Mouse (Mus musculus) forebrain, embryonic 16.5 days (tissue): ENCODE measurements around the gene Rab15. TPM values are rescaled to one million over a fixed set of nuclear protein-coding genes. Genes with fewer than 3 reads are reported as not detected.

Source experiments
- ATAC-seq: fragments of 200-750 bp; cut with Nextera tagmentation; 2 replicates; pipeline ENCODE4 v1.8.0; 2017; ENCODE audit warnings: mild to moderate bottlenecking, moderate library complexity
- H3K27ac ChIP-seq: fragments of 300-500 bp; sonication (generic); 2 replicates; pipeline ENCODE4 v1.5.1; 2014; ENCODE audit warnings: low read length, control low read depth
- H3K27me3 ChIP-seq: fragments of 300-500 bp; sonication (generic); replicated peaks from 2 replicates; pipeline ENCODE4 v1.6.1; 2014; ENCODE audit warnings: low read length; ENCODE audit not compliant: control insufficient read depth, insufficient read depth
- H3K36me3 ChIP-seq: fragments of 300-500 bp; sonication (generic); 2 replicates; pipeline ENCODE4 v1.6.1; 2014; ENCODE audit not compliant: control insufficient read depth, insufficient read depth
- H3K4me1 ChIP-seq: fragments of 300-500 bp; sonication (generic); replicated peaks from 2 replicates; pipeline ENCODE4 v1.6.1; 2014; ENCODE audit warnings: low read length; ENCODE audit not compliant: control insufficient read depth, insufficient read depth
- H3K4me2 ChIP-seq: fragments of 300-500 bp; sonication (generic); 2 replicates; pipeline ENCODE4 v1.6.1; 2014; ENCODE audit warnings: mild to moderate bottlenecking, low read length, control low read depth
- H3K4me3 ChIP-seq: fragments of 300-500 bp; sonication (generic); replicated peaks from 2 replicates; pipeline ENCODE4 v1.5.1; 2014; ENCODE audit warnings: mild to moderate bottlenecking, low read length, control low read depth
- H3K9ac ChIP-seq: fragments of 300-500 bp; sonication (generic); replicated peaks from 2 replicates; pipeline ENCODE4 v1.6.1; 2014; ENCODE audit warnings: low read depth, low read length, control low read depth
- H3K9me3 ChIP-seq: fragments of 300-500 bp; sonication (generic); 2 replicates; pipeline ENCODE4 v1.6.1; 2016; ENCODE audit warnings: low read length; ENCODE audit not compliant: control insufficient read depth
- WGBS: fragments of 180-500 bp; shearing (Covaris S2); extraction: QIAGEN DNeasy Blood & Tissue Kit; methylation state at CpG from one replicate; pipeline ENCODE4 v1.1.7; 2014; 5-methylcytosine and 5-hydroxymethylcytosine counted together
- polyA plus RNA-seq: library from polyadenylated mRNA; unstranded; fragments of >200 nt; fragmentation: Nextera tagmentation; extraction: Ambion mirVana; gene quantifications from 2 replicates; pipeline ENCODE4 v1.2.1, GENCODE M21; 2015

Gene Rab15
- polyA plus RNA-seq, 1 experiment from 2014 or later = 34.4 TPM

DNA sequence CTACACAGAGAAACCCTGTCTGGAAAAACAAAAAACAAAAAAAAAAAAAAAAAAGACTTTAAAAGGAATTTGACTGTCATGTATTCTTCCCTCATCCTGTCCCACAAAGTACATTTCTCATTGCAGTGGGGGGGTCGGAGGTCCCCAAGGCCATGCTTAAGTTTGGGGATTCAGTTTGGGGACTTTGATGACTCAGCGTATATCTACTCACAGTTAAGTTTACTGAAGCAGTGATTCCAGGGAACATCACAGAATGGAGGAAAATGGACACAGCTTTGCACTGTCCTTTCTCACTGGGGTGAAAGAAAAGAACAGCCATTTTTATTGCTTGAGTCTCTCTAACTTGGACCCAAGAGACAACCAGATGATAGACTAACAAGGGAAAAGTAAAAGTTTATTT lies 29.7 kb upstream of the Rab15 start:
- H3K9me3 ChIP-seq = no peaks in the 10 kb centered on the region
- no peak overlapping the region for H3K4me3 ChIP-seq
- no peak overlapping the region for H3K27ac ChIP-seq
- ATAC-seq = no peak
- H3K4me2 ChIP-seq = no peak overlapping the region
- H3K36me3 ChIP-seq = no peaks in the 10 kb centered on the region
- no peaks in the 10 kb centered on the region for H3K27me3 ChIP-seq
- no peaks in the 10 kb centered on the region for H3K4me1 ChIP-seq
- H3K9ac ChIP-seq = no peak overlapping the region
- WGBS = 94% methylated on average over 2 of the region's 2 CpGs

DNA sequence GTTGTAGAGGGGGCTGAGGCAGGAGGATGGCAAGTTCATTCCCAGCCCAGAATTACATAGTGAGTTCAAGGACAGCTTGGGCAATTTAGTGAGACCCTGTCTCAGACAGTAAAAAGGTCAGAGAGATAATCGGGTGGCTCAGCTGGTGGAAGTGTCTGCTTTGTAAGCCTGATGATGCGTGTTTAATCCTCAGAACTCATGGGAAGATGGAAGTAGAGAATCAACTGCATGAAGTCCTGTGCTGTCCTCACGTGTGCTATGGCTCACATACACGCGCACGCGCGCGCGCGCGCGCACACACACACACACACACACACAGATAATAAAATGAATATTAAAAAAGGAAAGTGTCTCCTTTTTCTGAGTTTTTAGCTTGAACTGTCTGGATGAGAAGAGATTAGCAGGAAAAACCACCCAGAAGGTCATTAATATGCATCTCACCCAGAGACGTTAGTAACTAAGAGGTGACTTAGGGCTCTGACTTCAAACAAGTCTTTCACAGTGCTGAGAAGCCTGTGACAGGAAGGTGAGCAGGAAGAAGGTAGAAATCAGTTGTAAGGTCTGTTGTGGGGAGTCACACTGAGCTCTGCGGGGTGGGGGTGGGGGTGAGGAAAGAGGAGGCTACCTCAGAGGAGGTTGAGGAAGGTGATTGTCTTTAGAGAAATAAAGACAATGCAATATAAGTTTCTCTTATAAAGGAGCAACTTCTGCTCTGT lies 21.8 kb upstream of the Rab15 start:
- Histone ChIP-seq H3K9ac (no peak overlapping the region), H3K27me3 (no peaks in the 10 kb centered on the region), H3K4me3 (no peak overlapping the region), H3K4me2 (no peak overlapping the region), H3K27ac (no peak overlapping the region), H3K4me1 (no peaks in the 10 kb centered on the region), H3K36me3 (no peaks in the 10 kb centered on the region), H3K9me3 (no peaks in the 10 kb centered on the region)
- WGBS = 88% methylated on average over 15 of the region's 15 CpGs
- no peak for ATAC-seq

DNA sequence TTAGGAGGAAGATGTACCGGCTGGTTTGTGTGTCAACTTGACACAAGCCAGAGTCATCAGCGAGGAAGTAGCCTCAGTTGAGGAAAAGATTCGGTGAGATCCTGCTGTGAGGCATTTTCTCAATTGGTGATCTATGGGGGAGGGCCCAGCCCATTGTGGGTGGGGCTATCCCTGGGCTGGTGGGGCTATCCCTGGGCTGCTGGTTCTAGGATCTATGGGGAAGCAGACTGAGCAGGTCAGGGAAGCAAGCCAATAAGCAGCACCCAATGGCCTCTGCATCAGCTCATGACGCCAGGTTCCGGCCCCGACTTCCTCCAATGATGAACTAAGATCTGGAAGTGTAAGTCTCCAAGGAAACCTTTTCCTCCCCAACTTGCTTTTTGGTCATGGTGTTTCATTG lies 17.4 kb upstream of the Rab15 start:
- Histone ChIP-seq H3K4me1 (peaks cover 15% of the 10 kb centered on the region), H3K4me2 (no peak overlapping the region), H3K27ac (no peak overlapping the region), H3K36me3 (no peaks in the 10 kb centered on the region), H3K27me3 (no peaks in the 10 kb centered on the region), H3K4me3 (no peak overlapping the region), H3K9me3 (no peaks in the 10 kb centered on the region), H3K9ac (no peak overlapping the region)
- 82% methylated on average over 6 of the region's 6 CpGs for WGBS
- ATAC-seq = no peak

DNA sequence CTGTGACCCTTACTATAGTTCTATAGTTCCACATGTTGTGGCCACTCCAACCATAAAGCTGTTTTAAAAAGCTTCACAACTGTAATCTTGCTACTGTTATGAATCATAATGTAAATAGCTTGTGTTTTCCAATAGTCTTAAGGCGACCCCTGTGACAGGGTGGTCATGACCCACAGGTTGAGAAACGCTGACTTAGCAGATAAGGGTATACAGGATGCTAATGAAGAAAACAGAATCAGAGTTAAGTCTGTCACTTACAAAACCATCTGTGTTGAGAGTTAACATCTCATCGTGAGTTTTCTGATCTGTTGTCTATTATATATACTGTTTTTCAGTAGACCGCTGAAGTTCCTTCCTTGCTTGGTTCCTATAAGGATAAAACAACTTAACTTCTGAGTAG lies 16.6 kb upstream of the Rab15 start:
- Histone ChIP-seq H3K9me3 (no peaks in the 10 kb centered on the region), H3K27me3 (no peaks in the 10 kb centered on the region), H3K4me2 (no peak overlapping the region), H3K4me3 (no peak overlapping the region), H3K9ac (no peak overlapping the region), H3K4me1 (peaks cover 15% of the 10 kb centered on the region), H3K36me3 (no peaks in the 10 kb centered on the region), H3K27ac (no peak overlapping the region)
- WGBS = 95% methylated on average over 4 of the region's 4 CpGs
- no peak for ATAC-seq

DNA sequence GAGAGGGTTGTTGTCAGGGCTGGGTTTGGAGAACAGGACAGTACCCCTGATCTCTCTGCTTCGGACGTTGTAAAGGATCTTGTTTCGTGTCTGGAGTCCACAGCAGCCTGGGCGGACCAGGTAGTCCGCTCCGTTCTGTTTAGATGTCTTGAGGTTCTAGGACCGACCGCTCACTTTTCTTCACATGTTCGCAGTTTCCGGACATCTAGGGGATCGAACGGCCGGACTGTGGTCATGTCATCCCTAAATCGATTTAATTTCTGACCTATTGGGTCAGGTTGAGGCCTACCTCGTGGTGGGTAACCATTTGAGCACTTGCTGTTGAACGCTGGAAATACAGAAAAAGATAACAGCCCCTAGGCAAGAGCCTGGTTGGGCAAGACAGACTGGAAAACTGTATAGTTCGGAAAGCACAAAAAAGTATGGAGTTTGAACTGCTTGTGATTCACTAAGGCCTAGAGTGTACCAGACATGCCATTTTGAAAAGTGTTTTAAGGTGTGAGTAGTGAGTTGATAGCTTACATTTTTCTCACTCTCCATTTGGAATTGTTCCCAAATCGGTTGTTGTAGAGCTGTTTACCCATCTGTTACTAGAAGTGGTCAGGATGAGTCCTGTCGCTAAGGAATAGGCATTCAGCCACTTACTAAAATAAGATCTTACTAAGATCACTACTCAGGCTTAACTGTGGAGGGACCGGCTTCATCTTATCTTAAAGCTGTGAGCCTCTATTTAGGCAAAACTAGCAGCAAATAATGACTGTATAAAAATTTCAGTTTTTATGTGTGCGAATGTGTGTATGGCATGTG lies 15.3 kb upstream of the Rab15 start:
- no peak; the same call in 1 of the 2 replicates for ATAC-seq
- H3K9ac ChIP-seq = peak overlapping the region; percentile 61
- H3K36me3 ChIP-seq = no peaks in the 10 kb centered on the region
- no peaks in the 10 kb centered on the region for H3K27me3 ChIP-seq
- H3K27ac ChIP-seq = peak overlapping the region; percentile 85
- peak overlapping the region; percentile 85 for H3K4me2 ChIP-seq
- H3K9me3 ChIP-seq = no peaks in the 10 kb centered on the region
- WGBS = 11% methylated on average over 21 of the region's 21 CpGs
- peaks cover 15% of the 10 kb centered on the region for H3K4me1 ChIP-seq
- H3K4me3 ChIP-seq = peak overlapping the region; percentile 61

DNA sequence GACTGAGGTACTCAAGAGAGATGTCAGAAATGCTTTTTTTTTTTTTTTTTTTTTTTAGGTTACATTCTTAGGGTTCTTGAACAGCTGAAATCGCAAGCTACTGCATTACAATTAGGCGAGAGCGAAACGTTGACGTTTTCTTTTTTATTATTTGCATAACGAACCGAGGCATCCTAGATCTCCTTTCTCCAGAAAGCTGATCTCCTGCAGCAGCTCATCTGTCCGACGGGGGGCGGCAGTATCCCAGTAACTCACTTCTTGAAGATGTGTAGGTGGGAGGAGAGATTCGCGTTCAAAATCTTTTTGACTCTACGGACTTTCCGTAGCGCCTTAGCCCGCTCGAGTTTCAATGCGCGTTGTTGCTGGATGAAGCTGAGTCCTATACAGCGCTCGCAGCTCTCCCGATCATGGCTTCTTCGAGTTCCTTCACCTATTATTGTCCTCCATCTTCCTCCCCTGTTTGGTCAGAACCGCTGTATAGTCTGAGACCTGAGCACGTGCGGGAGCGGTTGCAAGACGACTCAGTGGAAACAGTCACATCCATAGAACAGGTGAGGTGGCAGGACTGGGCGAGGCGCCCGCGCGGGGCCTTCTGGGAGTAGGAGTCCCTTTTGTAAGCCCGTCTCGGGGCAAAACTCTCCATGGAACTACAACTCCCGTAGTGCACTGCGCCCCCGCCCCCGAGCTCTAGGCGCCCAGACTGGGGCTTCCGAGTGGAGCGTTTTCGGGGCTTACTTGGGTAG lies 14.6 kb upstream of the Rab15 start:
- H3K36me3 ChIP-seq = no peaks in the 10 kb centered on the region
- H3K4me3 ChIP-seq = peak overlapping the region; percentile 61
- peak overlapping the region; percentile 61 for H3K9ac ChIP-seq
- peak; percentile 99 for ATAC-seq
- H3K9me3 ChIP-seq = no peaks in the 10 kb centered on the region
- under 1% methylated on average over 43 of the region's 43 CpGs for WGBS
- peak overlapping the region; percentile 85 for H3K4me2 ChIP-seq
- peaks cover 15% of the 10 kb centered on the region for H3K4me1 ChIP-seq
- peak overlapping the region; percentile 85 for H3K27ac ChIP-seq
- no peaks in the 10 kb centered on the region for H3K27me3 ChIP-seq

DNA sequence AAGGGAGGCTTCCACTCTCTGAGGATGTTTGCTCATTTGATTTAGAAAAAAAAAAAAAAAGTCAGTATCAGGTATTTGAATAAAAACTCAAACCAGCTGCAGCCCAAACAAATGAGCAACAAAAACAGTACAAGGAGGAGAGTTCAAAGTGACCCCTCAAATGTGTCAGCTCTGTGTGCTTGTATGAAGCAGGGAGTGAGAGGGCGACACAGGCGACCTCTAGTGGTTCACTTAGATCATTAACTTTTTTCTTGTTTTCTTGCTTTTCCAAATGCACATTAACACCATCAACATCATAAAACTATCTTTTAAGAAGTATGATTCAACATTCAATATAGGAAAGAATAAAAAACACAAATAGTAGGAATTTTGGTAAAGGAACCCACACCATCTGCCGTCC lies 10.0 kb upstream of the Rab15 start:
- no peak overlapping the region for H3K27ac ChIP-seq
- H3K4me2 ChIP-seq = no peak overlapping the region
- no peaks in the 10 kb centered on the region for H3K36me3 ChIP-seq
- 0 out of 2 replicates have a peak, but pooled peaks cover 2% of the 10 kb centered on the region for H3K4me1 ChIP-seq
- no peak for ATAC-seq
- H3K27me3 ChIP-seq = no peaks in the 10 kb centered on the region
- H3K4me3 ChIP-seq = no peak overlapping the region
- no peak overlapping the region for H3K9ac ChIP-seq
- WGBS = 3% methylated on average over 3 of the region's 3 CpGs
- no peaks in the 10 kb centered on the region for H3K9me3 ChIP-seq

DNA sequence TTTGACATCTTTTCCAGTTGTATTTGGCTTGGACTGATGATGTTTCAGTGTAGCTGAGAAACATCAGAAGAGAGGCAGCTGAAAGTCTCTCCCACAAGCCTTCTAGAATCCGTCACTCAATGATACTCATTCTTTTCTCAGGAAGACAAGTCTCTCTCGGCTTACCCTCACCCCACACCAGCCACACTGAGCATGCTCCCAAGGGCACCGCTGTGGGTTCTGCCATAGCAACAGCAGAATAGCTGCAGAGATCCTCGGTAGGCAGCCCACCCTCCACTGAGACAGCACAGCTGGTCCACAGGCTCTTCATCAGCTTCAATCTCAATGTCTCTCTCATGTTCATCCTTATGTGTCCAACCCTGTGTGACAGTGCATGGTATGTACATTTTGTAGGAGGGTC lies 2.6 kb upstream of the Rab15 start:
- no peak overlapping the region for H3K9ac ChIP-seq
- no peak overlapping the region for H3K4me3 ChIP-seq
- H3K4me1 ChIP-seq = peaks cover 14% of the 10 kb centered on the region
- H3K4me2 ChIP-seq = no peak overlapping the region
- ATAC-seq = no peak
- no peak overlapping the region for H3K27ac ChIP-seq
- no peaks in the 10 kb centered on the region; the same call in 1 of the 2 replicates for H3K27me3 ChIP-seq
- 63% methylated on average over 4 of the region's 4 CpGs for WGBS
- no peaks in the 10 kb centered on the region for H3K36me3 ChIP-seq
- H3K9me3 ChIP-seq = no peaks in the 10 kb centered on the region

DNA sequence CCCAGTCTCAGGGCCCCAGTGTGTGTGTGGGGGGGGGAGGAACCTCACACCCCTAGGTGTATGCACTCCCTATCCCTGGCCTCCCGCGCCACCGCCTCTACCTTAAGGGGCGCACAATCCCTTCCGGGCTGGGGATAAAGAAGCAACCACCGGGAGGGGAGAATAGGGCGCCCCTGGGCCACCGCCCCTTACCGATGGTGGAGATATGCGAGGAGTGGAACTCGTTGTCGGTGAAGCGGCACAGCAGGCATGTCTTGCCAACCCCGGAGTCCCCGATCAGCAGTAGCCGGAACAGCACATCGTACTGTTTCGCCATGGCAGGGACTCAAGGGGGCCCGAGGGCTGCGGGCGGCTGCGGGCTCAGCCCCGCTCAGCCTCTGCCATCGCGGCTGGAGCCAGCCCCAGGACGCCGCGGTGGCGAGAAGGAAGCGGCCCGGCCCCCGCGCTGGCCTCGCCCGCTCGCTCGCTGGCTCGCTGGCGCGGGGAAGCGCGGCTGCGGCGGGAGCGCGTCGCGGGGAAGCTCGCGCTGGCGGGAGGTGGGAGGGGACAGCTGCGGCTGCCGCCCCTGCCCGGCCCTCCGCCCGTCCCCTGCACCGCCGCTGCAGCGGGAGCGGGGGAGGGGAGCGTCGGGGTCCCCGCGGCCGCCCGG lies 582 bp downstream of the Rab15 start:
- Histone ChIP-seq H3K4me2 (peak overlapping the region; percentile 83), H3K27me3 (no peaks in the 10 kb centered on the region; the same call in 1 of the 2 replicates), H3K9ac (peak overlapping the region; percentile 91), H3K4me3 (peak overlapping the region; percentile 79), H3K9me3 (no peaks in the 10 kb centered on the region), H3K4me1 (peaks cover 16% of the 10 kb centered on the region), H3K27ac (peak overlapping the region; percentile 54), H3K36me3 (no peaks in the 10 kb centered on the region)
- WGBS = under 1% methylated on average over 65 of the region's 66 CpGs
- peak; percentile 81 for ATAC-seq
